Mouse (Mus musculus) mammary gland, adult 2 months (tissue): ENCODE measurements around the gene Grk2. TPM values are rescaled to one million over a fixed set of nuclear protein-coding genes. Genes with fewer than 3 reads are reported as not detected.

Experiments
- polyA plus RNA-seq: library from polyadenylated mRNA; depleted of rRNA; stranded (reverse); fragments of >200 nt; gene quantifications from 2 replicates; pipeline ENCODE4 v1.2.3, GENCODE M21; 2012; ENCODE audit warnings: low replicate concordance; rRNA removed

Grk2 gene
- 156 and 263 TPM in 2 replicates for polyA plus RNA-seq

DNA sequence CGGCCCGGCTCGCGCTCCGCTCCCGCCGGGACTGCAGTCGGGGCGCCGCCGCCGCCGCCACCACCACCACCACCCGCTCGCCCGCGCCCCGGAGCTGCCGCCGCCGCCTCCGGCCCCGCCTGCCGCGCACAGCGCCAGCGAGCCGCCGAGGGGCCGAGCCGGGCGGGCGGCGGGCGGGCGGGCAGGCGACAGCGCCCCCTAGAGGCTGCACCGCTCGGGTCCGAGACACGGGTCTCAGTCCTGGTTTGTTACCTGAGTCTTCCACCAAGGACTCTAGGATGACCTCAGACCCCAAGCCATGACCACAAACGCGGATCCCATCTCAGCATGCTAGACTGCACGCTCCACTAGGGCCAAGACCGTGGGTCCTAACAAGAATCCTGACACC is at the start of gene Grk2:
Gene Grk2 (minus strand): TSS at position 33 of the 388 bp plus-strand sequence.

GRCm38 (mm10) chr19:4282898-4283553 is 23.0 kb downstream of the Grk2 start, which contains the start of gene Ankrd13d:
TSS of gene Ankrd13d (minus strand) at chr19:4283137.

GRCm38 (mm10) chr19:4268566-4269361 is 37.3 kb downstream of the Grk2 start, which contains the start of gene Ssh3:
TSS of gene Ssh3 (minus strand) at chr19:4269180.

Other genes with a start within 250 kb of the Grk2 start
- gene Gstp3, start 246.7 kb downstream of the Grk2 start, polyA plus RNA-seq, result 14.6 and 23.5 TPM in 2 replicates
- 0.61 TPM in 1 of 2 replicates, not detected in the other for gene Cabp2, start 224.6 kb downstream of the Grk2 start, polyA plus RNA-seq
- 257 and 348 TPM in 2 replicates for gene Cdk2ap2, start 209.0 kb downstream of the Grk2 start, polyA plus RNA-seq
- gene Pitpnm1, start 206.2 kb downstream of the Grk2 start, polyA plus RNA-seq, result 157 and 297 TPM in 2 replicates
- gene Aip, start 180.4 kb downstream of the Grk2 start, polyA plus RNA-seq, result 113 and 122 TPM in 2 replicates
- gene Gpr152, start 166.4 kb downstream of the Grk2 start, polyA plus RNA-seq, result 0.69 and 0.80 TPM in 2 replicates
- 1.2 TPM in 2 replicates for gene Cabp4, start 162.2 kb downstream of the Grk2 start, polyA plus RNA-seq
- 266 and 387 TPM in 2 replicates for gene Coro1b, start 157.6 kb downstream of the Grk2 start, polyA plus RNA-seq
- gene Ptprcap, start 152.6 kb downstream of the Grk2 start, polyA plus RNA-seq, result 183 and 672 TPM in 2 replicates
- gene Rps6kb2, start 142.9 kb downstream of the Grk2 start, polyA plus RNA-seq, result 46.6 and 54.5 TPM in 2 replicates
- 32.3 and 39.2 TPM in 2 replicates for gene Carns1, start 130.7 kb downstream of the Grk2 start, polyA plus RNA-seq
- gene Tbc1d10c, start 114.9 kb downstream of the Grk2 start, polyA plus RNA-seq, result 91.7 and 196 TPM in 2 replicates
- 586 and 618 TPM in 2 replicates for gene Ppp1ca, start 114.2 kb downstream of the Grk2 start, polyA plus RNA-seq
- 49.2 and 51.9 TPM in 2 replicates for gene Rad9a, start 104.6 kb downstream of the Grk2 start, polyA plus RNA-seq
- 54.9 and 127 TPM in 2 replicates for gene Clcf1, start 92.0 kb downstream of the Grk2 start, polyA plus RNA-seq
- gene AC109138.7, start 91.9 kb downstream of the Grk2 start, polyA plus RNA-seq, result not detected in 2 replicates
- 207 and 218 TPM in 2 replicates for gene Pold4, start 74.3 kb downstream of the Grk2 start, polyA plus RNA-seq
- gene Ssh3, start 37.0 kb downstream of the Grk2 start, polyA plus RNA-seq, result 116 and 124 TPM in 2 replicates
- 12.7 and 17.2 TPM in 2 replicates for gene Ankrd13d, start 23.1 kb downstream of the Grk2 start, polyA plus RNA-seq
- gene Kdm2a, start 92.1 kb upstream of the Grk2 start, polyA plus RNA-seq, result 125 and 186 TPM in 2 replicates
- 14.2 and 15.8 TPM in 2 replicates for gene Rhod, start 133.2 kb upstream of the Grk2 start, polyA plus RNA-seq
- gene Syt12, start 171.2 kb upstream of the Grk2 start, polyA plus RNA-seq, result 14.4 and 29.0 TPM in 2 replicates
- gene 2010003K11Rik, start 192.4 kb upstream of the Grk2 start, polyA plus RNA-seq, result 11.6 and 14.4 TPM in 2 replicates
- 548 and 804 TPM in 2 replicates for gene Pcx, start 204.2 kb upstream of the Grk2 start, polyA plus RNA-seq